Mouse (Mus musculus) liver, adult 2 months (tissue): ENCODE measurements at regions not wholly inside any gene's neighbourhood (a gene's known extent, or its start where the extent isn't known, plus 50 kb on each side); places are given as distances from the start of the nearest gene placed in this dataset.

Experiments used
- DNase-seq: peaks from one replicate; pipeline ENCODE4 v3.0.0-alpha.2; 2011; ENCODE audit warnings: low read depth, low spot score; ENCODE audit errors: extremely low read depth
- H3K27ac ChIP-seq: fragments of 200-500 bp; replicated peaks from 2 replicates; pipeline ENCODE4 v1.5.1; 2012; ENCODE audit warnings: low read depth, mild to moderate bottlenecking, control low read depth, inconsistent platforms, low read length; ENCODE audit not compliant: insufficient read depth
- H3K27me3 ChIP-seq: fragments of 200-500 bp; 2 replicates; pipeline ENCODE4 v1.6.1; 2012; ENCODE audit warnings: mild to moderate bottlenecking, moderate library complexity, low read length, inconsistent platforms; ENCODE audit not compliant: control insufficient read depth, insufficient read depth
- H3K36me3 ChIP-seq: fragments of 200-500 bp; 2 replicates; pipeline ENCODE4 v1.6.1; 2012; ENCODE audit warnings: low read length, inconsistent platforms; ENCODE audit not compliant: control insufficient read depth, insufficient read depth
- H3K4me1 ChIP-seq: fragments of 200-500 bp; 2 replicates; pipeline ENCODE4 v1.6.1; 2011; ENCODE audit warnings: low read length; ENCODE audit not compliant: control insufficient read depth, insufficient read depth
- H3K4me3 ChIP-seq: fragments of 200-500 bp; 2 replicates; pipeline ENCODE4 v1.5.1; 2011; ENCODE audit warnings: low read depth, mild to moderate bottlenecking, control low read depth, low read length, moderate library complexity; ENCODE audit not compliant: insufficient read depth
- H3K79me2 ChIP-seq: fragments of 200-500 bp; 2 replicates; pipeline ENCODE4 v1.6.1; 2012; ENCODE audit warnings: inconsistent platforms, mild to moderate bottlenecking, low read length, moderate library complexity; ENCODE audit not compliant: control insufficient read depth, insufficient read depth
- H3K9ac ChIP-seq: fragments of 200-500 bp; 2 replicates; pipeline ENCODE4 v1.6.1; 2012; ENCODE audit warnings: low read depth, mild to moderate bottlenecking, control low read depth, inconsistent platforms, low read length
- CTCF ChIP-seq: fragments of 200-500 bp; IDR thresholded peaks from 2 replicates; pipeline ENCODE4 v1.5.1; 2011; ENCODE audit warnings: low read depth, low read length, control low read depth
- WGBS: fragments of 180-500 bp; shearing (Covaris S2); methylation state at CpG from one replicate; pipeline ENCODE4 v1.1.7; 2018; 5-methylcytosine and 5-hydroxymethylcytosine counted together

DNA sequence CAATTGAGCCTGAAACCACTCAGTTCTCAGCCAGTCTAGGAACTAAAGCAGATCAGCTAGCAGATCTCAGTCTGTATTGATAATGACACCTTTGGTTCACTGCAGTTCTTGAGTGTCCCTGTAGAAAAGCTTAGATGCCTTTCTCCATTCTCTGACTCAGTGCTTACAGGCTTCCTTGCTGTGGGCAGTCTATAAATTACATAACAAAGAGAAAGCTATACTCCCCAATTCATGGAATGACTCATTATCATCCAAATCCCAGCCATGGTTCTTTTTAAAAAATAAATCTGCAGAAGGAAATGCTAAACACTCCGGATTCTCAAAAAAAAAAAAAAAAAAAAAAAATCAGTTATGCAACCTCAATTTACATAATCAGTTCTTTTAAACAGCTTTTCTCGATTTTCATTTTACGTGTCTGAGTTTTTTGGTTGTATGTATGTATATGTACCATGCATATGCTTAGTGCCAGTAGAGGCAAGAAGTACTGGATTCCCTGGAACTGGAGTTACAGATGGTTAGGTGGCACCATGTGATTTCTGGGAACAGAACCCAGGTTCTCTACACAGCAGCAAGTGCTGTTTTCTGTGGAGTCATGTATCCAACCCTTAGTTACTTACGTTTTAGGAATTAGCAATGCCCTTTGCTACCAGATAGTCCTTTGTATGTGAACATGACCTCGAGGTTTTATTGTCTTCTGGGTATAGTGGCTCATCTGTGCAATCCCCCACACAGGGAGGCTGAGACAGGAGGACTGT, 71.5 kb upstream of the Slc39a10 start:
- no peak for DNase-seq
- Histone ChIP-seq H3K27ac (no peak overlapping the region), H3K9ac (no peak overlapping the region), H3K36me3 (no peaks in the 10 kb centered on the region), H3K4me3 (no peak overlapping the region), H3K4me1 (no peaks in the 10 kb centered on the region), H3K79me2 (no peaks in the 10 kb centered on the region), H3K27me3 (no peaks in the 10 kb centered on the region)
- 83% methylated on average over 5 of the region's 5 CpGs for WGBS
- no peak for TF ChIP-seq CTCF
